Mouse (Mus musculus): Measurements from ENCODE around the gene Tub. TPM values are rescaled to one million over a fixed set of nuclear protein-coding genes. Genes with fewer than 3 reads are reported as not detected.

Gene Tub
- polyA plus RNA-seq, 1 experiment from 2014 or later = 27.1 TPM

DNA sequence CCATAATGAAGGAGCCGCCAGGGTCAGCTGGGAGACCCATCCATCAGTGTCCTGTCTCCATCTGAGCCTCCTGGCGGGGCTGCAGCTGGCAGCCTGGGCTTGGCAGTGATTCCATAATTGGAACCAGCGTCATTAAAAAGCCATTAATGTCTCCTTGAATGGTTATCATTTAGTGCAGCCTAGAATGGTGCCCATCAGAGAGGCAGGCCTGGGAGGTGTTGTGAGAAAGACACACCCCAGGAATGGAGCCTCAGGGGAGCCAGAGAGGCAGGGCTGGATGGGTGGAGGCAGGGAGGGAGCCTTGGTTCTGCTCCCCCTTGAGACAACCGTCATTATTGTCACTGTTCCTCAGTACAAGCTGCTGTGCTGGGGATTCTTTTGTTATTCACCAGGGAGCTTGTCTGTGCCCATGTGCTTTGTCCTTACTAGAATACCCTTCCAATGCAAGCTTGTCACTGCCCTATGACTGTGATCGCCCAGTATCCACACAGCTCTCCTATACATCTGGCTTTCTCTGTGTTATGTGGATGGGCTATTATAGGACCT lies 66.3 kb downstream of the Tub start:
- Histone ChIP-seq H3K9ac (peak overlapping the region; percentile 40; the same call in 1 of the 2 replicates), H3K4me3 (no peak overlapping the region), H3K4me2 (0 out of 2 replicates have a peak overlapping the region, but pooled peaks have one; percentile 0), H3K27me3 (peaks cover 9% of the 10 kb centered on the region; the same call in 1 of the 2 replicates), H3K27ac (peak overlapping the region; percentile 79), H3K36me3 (ENCODE audit: poor library complexity, severe bottlenecking) (0 out of 2 replicates have a peak, but pooled peaks cover 4% of the 10 kb centered on the region), H3K4me1 (peaks cover 43% of the 10 kb centered on the region), H3K9me3 (replicated peaks) (no peaks in the 10 kb centered on the region)
- peak; percentile 66 for ATAC-seq
- 28% methylated on average over 5 of the region's 5 CpGs for WGBS

DNA sequence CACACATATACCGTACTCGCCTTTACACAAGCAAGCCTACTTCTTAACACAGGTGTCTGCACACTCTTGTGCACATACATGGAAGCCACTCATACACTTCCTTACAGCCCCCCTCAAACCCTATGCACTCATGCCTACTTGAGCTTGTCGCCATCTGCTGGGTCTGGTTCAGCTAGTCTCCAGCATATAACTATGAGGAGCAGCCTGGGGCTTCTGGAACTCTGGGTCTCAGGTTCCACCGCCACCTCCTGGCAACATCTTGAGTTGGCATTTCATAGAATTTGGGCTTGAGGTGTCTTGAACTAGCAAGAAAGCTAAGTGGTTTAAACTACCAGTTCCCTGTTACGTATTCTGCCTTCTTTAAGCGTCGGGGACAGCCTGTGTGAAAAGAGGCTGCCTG lies 69.1 kb downstream of the Tub start:
- Histone ChIP-seq H3K36me3 (ENCODE audit: poor library complexity, severe bottlenecking) (peaks cover 13% of the 10 kb centered on the region), H3K9me3 (replicated peaks) (no peaks in the 10 kb centered on the region), H3K4me1 (peaks cover 15% of the 10 kb centered on the region), H3K4me2 (no peak overlapping the region), H3K9ac (no peak overlapping the region), H3K4me3 (no peak overlapping the region), H3K27me3 (no peaks in the 10 kb centered on the region), H3K27ac (no peak overlapping the region)
- 90% methylated on average over 7 of the region's 7 CpGs for WGBS
- ATAC-seq = no peak

DNA sequence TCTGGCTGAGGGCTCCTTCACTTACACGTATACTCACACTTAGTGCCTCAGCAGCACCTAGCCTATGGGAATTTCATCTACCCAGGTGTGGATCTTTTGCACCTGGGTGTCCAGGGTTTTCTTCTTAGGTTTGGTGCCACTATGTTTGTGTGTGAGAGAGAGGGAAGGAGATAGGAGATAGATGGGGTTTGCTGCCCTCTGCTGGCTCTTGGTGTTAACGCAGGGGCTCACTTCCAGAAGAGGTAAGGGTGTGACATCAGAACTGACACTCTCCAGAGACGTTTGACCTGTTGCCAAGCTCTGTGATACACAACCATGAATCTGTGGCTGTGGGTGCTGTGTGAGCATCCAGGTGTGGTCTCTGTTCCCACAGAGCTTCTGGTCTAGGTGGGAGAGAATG lies 71.3 kb downstream of the Tub start:
- peak; percentile 41 for ATAC-seq
- Histone ChIP-seq H3K4me1 (peaks cover 8% of the 10 kb centered on the region), H3K4me2 (no peak overlapping the region), H3K9ac (no peak overlapping the region), H3K36me3 (ENCODE audit: poor library complexity, severe bottlenecking) (peaks cover 35% of the 10 kb centered on the region), H3K27me3 (no peaks in the 10 kb centered on the region), H3K9me3 (replicated peaks) (no peaks in the 10 kb centered on the region), H3K4me3 (no peak overlapping the region), H3K27ac (no peak overlapping the region)
- WGBS = 14% methylated on average over 3 of the region's 3 CpGs

DNA sequence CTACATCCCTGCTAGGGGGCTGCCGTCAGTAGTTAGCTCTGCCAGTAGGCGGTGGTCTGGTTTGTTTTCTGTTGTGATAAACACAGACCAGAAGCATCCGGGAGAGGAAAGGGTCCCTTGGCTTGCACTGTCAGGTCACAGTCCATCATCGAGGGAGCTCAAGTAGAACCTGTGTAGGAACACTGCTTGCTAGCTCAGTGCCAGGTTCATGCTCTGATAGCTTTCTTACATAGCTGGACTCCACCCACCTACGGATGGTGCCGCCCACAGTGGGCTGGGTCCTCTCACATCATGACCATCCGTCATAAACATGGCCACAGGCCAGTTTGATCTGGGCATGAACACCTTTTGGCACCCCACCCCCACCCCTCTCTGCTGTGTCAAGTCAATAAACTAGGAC lies 75.6 kb downstream of the Tub start:
- no peaks in the 10 kb centered on the region for H3K9me3 ChIP-seq (replicated peaks)
- no peak overlapping the region for H3K4me3 ChIP-seq
- 94% methylated on average over 7 of the region's 7 CpGs for WGBS
- H3K4me2 ChIP-seq = no peak overlapping the region
- peaks cover 64% of the 10 kb centered on the region for H3K36me3 ChIP-seq (ENCODE audit: poor library complexity, severe bottlenecking)
- no peaks in the 10 kb centered on the region for H3K4me1 ChIP-seq
- no peak overlapping the region for H3K27ac ChIP-seq
- ATAC-seq = no peak
- H3K9ac ChIP-seq = no peak overlapping the region
- H3K27me3 ChIP-seq = no peaks in the 10 kb centered on the region

DNA sequence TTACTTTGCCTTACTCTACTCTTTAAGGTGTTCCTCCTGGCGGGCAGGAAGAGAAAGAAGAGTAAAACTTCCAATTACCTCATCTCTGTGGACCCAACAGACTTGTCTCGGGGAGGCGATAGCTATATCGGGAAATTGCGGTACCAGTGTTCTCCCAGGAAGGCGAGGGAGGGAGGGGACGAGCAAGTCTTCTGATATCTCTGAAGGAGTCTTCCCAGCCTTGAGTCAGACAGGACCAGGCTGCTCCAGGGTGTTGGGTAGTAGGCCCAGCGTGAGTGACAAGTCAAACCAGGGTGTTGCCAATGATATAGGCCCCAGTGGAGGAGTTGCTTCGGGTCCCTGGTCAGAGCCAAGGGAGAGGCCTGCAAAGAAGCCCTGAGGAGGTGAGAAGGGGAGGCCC lies 76.8 kb downstream of the Tub start:
- 90% methylated on average over 9 of the region's 9 CpGs for WGBS
- Histone ChIP-seq H3K4me2 (no peak overlapping the region), H3K4me3 (no peak overlapping the region), H3K27me3 (no peaks in the 10 kb centered on the region), H3K4me1 (no peaks in the 10 kb centered on the region), H3K27ac (no peak overlapping the region), H3K36me3 (ENCODE audit: poor library complexity, severe bottlenecking) (peaks cover 72% of the 10 kb centered on the region), H3K9ac (no peak overlapping the region), H3K9me3 (replicated peaks) (no peaks in the 10 kb centered on the region)
- no peak for ATAC-seq

DNA sequence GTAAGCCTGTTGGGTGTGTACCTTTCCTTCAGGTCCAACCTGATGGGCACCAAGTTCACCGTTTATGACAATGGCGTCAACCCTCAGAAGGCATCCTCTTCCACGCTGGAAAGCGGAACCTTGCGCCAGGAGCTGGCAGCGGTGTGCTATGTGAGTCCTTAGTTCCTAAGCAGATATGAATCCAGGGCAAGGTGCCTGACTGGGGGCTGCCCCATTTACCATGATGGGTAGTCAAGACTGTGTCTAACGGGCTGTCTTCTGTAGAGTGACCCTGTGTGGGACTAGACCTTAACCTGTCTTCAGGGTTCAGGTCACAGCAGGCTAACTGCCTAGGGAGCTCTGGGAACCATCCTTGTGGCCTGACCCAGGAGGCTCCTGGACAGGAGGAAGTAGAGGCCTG lies 77.6 kb downstream of the Tub start:
- H3K4me3 ChIP-seq = no peak overlapping the region
- no peaks in the 10 kb centered on the region for H3K9me3 ChIP-seq (replicated peaks)
- H3K9ac ChIP-seq = no peak overlapping the region
- H3K27ac ChIP-seq = no peak overlapping the region
- H3K4me2 ChIP-seq = no peak overlapping the region
- H3K27me3 ChIP-seq = no peaks in the 10 kb centered on the region
- H3K36me3 ChIP-seq (ENCODE audit: poor library complexity, severe bottlenecking) = peaks cover 73% of the 10 kb centered on the region
- WGBS = 98% methylated on average over 7 of the region's 7 CpGs
- H3K4me1 ChIP-seq = no peaks in the 10 kb centered on the region
- 0 out of 2 replicates have a peak, but pooled peaks have one; percentile 11 for ATAC-seq

DNA sequence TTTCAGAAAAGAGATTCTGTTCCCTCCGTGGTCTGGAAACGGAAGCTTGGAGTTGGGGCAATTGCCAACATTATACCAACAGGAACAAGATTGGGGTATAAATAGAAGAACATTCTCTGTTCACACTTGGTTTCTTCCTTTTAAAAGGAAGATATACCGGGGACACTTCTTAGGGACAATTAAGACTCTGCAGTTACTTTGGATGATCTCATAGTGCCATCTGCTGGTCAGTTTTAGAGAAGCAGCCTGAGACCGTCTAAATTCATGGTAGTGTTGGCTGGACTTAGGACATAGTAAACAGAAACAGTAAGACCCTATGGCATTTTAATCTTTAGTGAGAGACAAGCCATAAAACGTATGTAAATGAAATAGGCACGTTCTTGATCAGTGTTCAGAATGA lies 78.1 kb downstream of the Tub start:
- 29% methylated on average over 6 of the region's 6 CpGs for WGBS
- Histone ChIP-seq H3K27me3 (no peaks in the 10 kb centered on the region), H3K27ac (no peak overlapping the region), H3K4me2 (no peak overlapping the region), H3K4me3 (no peak overlapping the region), H3K36me3 (ENCODE audit: poor library complexity, severe bottlenecking) (peaks cover 72% of the 10 kb centered on the region), H3K9ac (no peak overlapping the region), H3K4me1 (no peaks in the 10 kb centered on the region), H3K9me3 (replicated peaks) (no peaks in the 10 kb centered on the region)
- ATAC-seq = peak; percentile 55

DNA sequence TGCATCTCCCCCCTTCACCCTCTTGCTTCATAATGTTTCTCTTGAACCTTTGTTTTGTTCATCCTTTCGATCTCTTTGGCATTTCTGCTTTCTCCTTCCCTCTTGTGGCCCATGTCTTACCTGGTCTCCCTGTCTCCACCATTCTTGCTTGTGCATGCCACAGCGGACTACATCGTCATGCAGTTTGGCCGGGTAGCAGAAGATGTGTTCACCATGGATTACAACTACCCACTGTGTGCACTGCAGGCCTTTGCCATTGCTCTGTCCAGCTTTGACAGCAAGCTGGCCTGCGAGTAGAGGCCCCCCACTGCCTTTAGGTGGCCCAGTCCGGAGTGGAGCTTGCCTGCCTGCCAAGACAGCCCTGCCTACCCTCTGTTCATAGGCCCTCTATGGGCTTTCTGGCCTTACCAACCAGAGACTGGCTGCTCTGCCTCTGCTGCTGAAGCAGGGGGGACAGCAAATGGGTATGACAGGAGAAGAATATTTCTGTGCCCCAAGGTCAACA lies 79.9 kb downstream of the Tub start:
- Histone ChIP-seq H3K9me3 (replicated peaks) (no peaks in the 10 kb centered on the region), H3K36me3 (ENCODE audit: poor library complexity, severe bottlenecking) (peaks cover 71% of the 10 kb centered on the region), H3K4me1 (no peaks in the 10 kb centered on the region), H3K27me3 (no peaks in the 10 kb centered on the region), H3K9ac (no peak overlapping the region), H3K27ac (no peak overlapping the region), H3K4me2 (no peak overlapping the region), H3K4me3 (no peak overlapping the region)
- WGBS = 89% methylated on average over 6 of the region's 6 CpGs
- no peak for ATAC-seq

DNA sequence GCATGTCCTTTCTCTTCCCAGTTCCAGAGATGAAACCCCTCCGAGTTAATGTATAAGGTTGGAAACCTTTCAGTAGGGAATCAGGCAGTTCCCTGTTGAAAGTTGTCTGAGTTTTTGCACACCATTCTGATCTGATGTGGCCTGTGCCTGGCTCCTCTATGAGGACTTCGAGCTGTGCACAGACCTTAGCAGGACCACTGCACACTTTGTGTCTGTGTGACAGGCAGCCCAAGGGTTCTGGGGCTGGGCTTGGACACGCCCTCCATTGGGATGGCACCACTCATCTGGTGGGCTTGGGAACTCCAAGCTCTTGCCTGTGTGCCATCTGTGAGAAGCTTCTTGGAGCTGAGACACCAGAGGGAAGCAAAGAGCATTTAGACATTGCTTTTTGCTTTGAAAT lies 81.2 kb downstream of the Tub start:
- no peak overlapping the region for H3K4me2 ChIP-seq
- no peak overlapping the region for H3K9ac ChIP-seq
- H3K4me1 ChIP-seq = no peaks in the 10 kb centered on the region
- H3K27me3 ChIP-seq = no peaks in the 10 kb centered on the region
- H3K9me3 ChIP-seq (replicated peaks) = no peaks in the 10 kb centered on the region
- WGBS = 84% methylated on average over 3 of the region's 3 CpGs
- no peak for ATAC-seq
- peaks cover 58% of the 10 kb centered on the region for H3K36me3 ChIP-seq (ENCODE audit: poor library complexity, severe bottlenecking)
- H3K27ac ChIP-seq = no peak overlapping the region
- no peak overlapping the region for H3K4me3 ChIP-seq

DNA sequence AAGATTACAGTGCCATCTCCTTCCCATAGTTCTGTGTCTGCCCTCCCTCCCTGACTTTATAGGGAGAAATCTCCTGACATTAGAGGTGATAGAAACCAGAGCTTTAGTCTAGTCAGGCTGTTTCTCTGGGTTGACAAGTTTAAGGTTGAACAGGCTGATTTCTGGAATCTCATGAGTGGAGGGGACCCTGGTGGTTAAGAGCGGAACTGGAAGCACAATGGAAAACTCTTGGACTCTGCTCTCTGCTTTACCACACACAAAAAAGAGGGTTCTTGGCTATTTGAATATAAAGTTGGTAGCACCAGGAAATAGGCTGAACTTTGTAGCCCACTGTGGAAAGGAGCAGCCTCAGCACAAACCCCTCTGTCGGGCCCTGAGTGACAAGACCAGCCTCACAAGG lies 81.9 kb downstream of the Tub start:
- ATAC-seq = no peak
- WGBS = 89% methylated on average over 2 of the region's 2 CpGs
- Histone ChIP-seq H3K27ac (no peak overlapping the region), H3K9ac (no peak overlapping the region), H3K36me3 (ENCODE audit: poor library complexity, severe bottlenecking) (peaks cover 50% of the 10 kb centered on the region), H3K4me3 (no peak overlapping the region), H3K4me1 (no peaks in the 10 kb centered on the region), H3K4me2 (no peak overlapping the region), H3K9me3 (replicated peaks) (no peaks in the 10 kb centered on the region), H3K27me3 (no peaks in the 10 kb centered on the region)

DNA sequence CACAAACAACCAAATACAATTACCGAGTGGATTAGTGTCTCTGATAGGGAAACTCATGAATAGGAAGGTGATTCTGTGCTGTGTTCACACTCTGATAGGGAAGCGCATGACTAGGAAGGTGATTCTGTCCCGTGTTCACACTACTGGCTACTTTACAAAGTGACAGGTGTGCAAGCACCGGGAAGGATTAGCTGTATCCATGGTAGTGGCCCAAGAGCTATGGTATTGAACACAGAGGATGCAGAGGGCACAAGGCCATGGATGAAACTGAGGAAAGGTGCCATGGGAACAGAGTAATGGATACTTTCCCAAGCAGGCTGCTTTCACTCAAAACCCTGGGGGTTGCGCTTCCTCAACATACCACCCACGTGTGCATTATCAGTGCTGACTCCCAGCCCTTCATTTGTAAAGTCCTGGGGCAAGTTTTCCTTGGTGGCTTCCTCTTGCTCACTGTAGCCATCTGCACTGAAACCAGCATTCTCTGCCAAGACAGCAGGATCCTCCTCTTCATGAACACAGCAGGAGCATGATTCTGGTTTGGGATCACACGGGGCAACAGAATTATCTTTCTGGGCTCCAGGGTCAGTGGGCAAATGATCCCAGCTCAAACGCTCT lies 88.1 kb downstream of the Tub start:
- Histone ChIP-seq H3K4me3 (no peak overlapping the region), H3K27ac (peak overlapping the region; percentile 26; the same call in 1 of the 2 replicates), H3K4me1 (no peaks in the 10 kb centered on the region), H3K27me3 (no peaks in the 10 kb centered on the region), H3K36me3 (ENCODE audit: poor library complexity, severe bottlenecking) (peaks cover 10% of the 10 kb centered on the region; the same call in 1 of the 2 replicates), H3K9me3 (replicated peaks) (no peaks in the 10 kb centered on the region), H3K4me2 (no peak overlapping the region), H3K9ac (no peak overlapping the region)
- 87% methylated on average over 8 of the region's 8 CpGs for WGBS
- no peak for ATAC-seq

DNA sequence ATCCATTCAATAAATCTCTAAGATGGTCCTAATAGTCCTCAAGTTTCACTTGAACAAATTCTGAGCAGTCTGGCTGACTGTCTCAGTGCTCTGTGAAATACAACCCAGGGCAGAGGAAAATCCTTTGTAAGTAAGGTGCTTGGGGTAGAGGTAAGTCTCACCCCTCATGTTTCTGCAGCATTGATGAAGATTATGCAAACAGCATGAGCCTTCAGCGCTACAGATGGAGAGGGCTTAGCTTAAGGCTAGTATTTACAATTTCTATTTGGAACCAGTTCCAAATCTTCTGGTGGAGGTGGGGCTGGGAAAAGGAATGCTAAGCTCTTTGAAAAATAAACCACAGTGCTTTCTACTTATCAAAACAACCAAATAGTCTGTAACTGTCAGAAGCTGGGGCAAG lies 88.8 kb downstream of the Tub start:
- H3K4me1 ChIP-seq = no peaks in the 10 kb centered on the region
- no peak overlapping the region for H3K4me3 ChIP-seq
- H3K27me3 ChIP-seq = no peaks in the 10 kb centered on the region
- H3K9ac ChIP-seq = no peak overlapping the region
- ATAC-seq = peak; percentile 80
- H3K27ac ChIP-seq = peak overlapping the region; percentile 26
- H3K9me3 ChIP-seq (replicated peaks) = no peaks in the 10 kb centered on the region
- whole genome bisulfite sequencing = 39% methylated on average over 1 of the region's 1 CpGs
- H3K4me2 ChIP-seq = no peak overlapping the region
- peaks cover 10% of the 10 kb centered on the region; the same call in 1 of the 2 replicates for H3K36me3 ChIP-seq (ENCODE audit: poor library complexity, severe bottlenecking)
